Mouse (Mus musculus): ENCODE measurements around the gene Wdsub1.
"Not testable (repeated sequence)": the region's sequence is repeated elsewhere in the genome, so short reads cannot be mapped to it uniquely, and the experiment has no call there.

Wdsub1 gene

GRCm38 (mm10) chr2:59881831-59882741, at the start of gene Wdsub1:
Wdsub1 (minus strand) TSS chr2:59882591.
- peak; percentile 95 for DNase-seq (ENCODE audit: low spot score)

GRCm38 (mm10) chr2:59913610-59914009, 31.2 kb upstream of the Wdsub1 start:
- DNase-seq (ENCODE audit: low spot score), result no peak

- no peak for DNase-seq (ENCODE audit: low spot score)
These were observed 25.7 kb upstream of the Wdsub1 start for GRCm38 (mm10) chr2:59908048-59908447.

- DNase-seq (ENCODE audit: low spot score), result no peak
These were observed 21.6 kb upstream of the Wdsub1 start for GRCm38 (mm10) chr2:59904007-59904406.

- no peak for DNase-seq (ENCODE audit: low spot score)
These were observed 16.3 kb upstream of the Wdsub1 start for GRCm38 (mm10) chr2:59898666-59899065.

- no peak for DNase-seq (ENCODE audit: low spot score)
These were observed 15.7 kb upstream of the Wdsub1 start for GRCm38 (mm10) chr2:59898105-59898504.

- no peak for DNase-seq (ENCODE audit: low spot score)
These were observed 14.4 kb upstream of the Wdsub1 start for GRCm38 (mm10) chr2:59896837-59897236.

GRCm38 (mm10) chr2:59896400-59896799, 14.0 kb upstream of the Wdsub1 start:
- DNase-seq (ENCODE audit: low spot score), result no peak

GRCm38 (mm10) chr2:59889699-59890098, 7.3 kb upstream of the Wdsub1 start:
- DNase-seq (ENCODE audit: low spot score), result no peak

- no peak for DNase-seq (ENCODE audit: low spot score)
These were observed 421 bp upstream of the Wdsub1 start for GRCm38 (mm10) chr2:59882742-59883281.

GRCm38 (mm10) chr2:59881404-59881803, 987 bp downstream of the Wdsub1 start:
- no peak for DNase-seq (ENCODE audit: low spot score)

GRCm38 (mm10) chr2:59878221-59878620, 4.2 kb downstream of the Wdsub1 start:
- peak; percentile 56 for DNase-seq (ENCODE audit: low spot score)

GRCm38 (mm10) chr2:59877335-59877734, 5.1 kb downstream of the Wdsub1 start:
- no peak for DNase-seq (ENCODE audit: low spot score)

GRCm38 (mm10) chr2:59876482-59876881, 5.9 kb downstream of the Wdsub1 start:
- no peak for DNase-seq (ENCODE audit: low spot score)

GRCm38 (mm10) chr2:59870526-59870925, 11.9 kb downstream of the Wdsub1 start:
- no peak for DNase-seq (ENCODE audit: low spot score)

- no peak for DNase-seq (ENCODE audit: low spot score)
These were observed 19.8 kb downstream of the Wdsub1 start for GRCm38 (mm10) chr2:59862618-59863017.

- no peak for DNase-seq (ENCODE audit: low spot score)
These were observed 28.0 kb downstream of the Wdsub1 start for GRCm38 (mm10) chr2:59854363-59854762.

GRCm38 (mm10) chr2:59853543-59853942, 28.8 kb downstream of the Wdsub1 start:
- no peak for DNase-seq (ENCODE audit: low spot score)

GRCm38 (mm10) chr2:59852916-59853315, 29.5 kb downstream of the Wdsub1 start:
- no peak for DNase-seq (ENCODE audit: low spot score)

- not testable (repeated sequence) for DNase-seq (ENCODE audit: low spot score)
These were observed 30.5 kb downstream of the Wdsub1 start for GRCm38 (mm10) chr2:59851885-59852284.

GRCm38 (mm10) chr2:59843848-59844247, 38.5 kb downstream of the Wdsub1 start:
- no peak for DNase-seq (ENCODE audit: low spot score)

- no peak for DNase-seq (ENCODE audit: low spot score)
These were observed 39.2 kb downstream of the Wdsub1 start for GRCm38 (mm10) chr2:59843156-59843555.

- no peak for DNase-seq (ENCODE audit: low spot score)
These were observed 39.8 kb downstream of the Wdsub1 start for GRCm38 (mm10) chr2:59842556-59843008.
